Mouse (Mus musculus): ENCODE data around the gene Shank2.

Gene Shank2

DNA sequence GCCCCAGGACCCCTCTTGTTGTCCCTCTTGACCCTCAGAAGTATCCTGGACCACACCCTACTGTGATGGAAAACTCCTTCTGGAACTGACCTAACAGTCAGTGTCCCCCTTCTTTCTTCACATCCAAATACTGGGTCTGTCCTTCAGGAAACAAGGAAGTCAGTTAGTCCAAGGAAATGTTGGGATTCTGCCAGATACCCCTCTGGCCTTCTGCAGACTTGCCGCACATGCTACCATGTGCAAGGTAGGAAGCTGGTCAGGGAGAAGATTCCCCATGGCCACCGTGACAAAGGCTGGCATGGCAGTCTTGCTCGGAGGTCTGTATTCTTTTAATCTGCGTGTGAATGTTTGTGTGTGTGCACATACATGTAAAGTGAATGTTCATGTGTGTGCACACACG lies 337.0 kb downstream of the Shank2 start:
- DNase-seq (ENCODE audit: low read depth), result no peak

DNA sequence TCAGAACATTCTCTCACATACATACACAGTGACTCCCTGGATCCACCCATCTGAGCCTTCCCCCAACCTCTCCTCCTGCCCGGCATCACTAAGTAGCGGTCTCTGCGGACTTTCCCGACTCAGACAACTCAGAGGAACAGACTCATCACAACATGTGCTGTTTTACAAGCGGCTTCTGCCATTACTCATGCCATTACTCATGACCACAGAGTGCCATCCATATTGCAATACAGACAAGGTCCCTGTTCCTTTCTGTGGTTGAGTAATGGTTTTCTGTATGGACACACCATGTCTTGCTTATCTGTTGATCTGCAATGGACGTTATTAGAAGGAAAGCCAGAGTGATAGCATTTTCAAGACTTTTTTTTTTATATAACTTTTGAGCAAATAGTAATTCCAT lies 338.6 kb downstream of the Shank2 start:
- DNase-seq (ENCODE audit: low read depth), result no peak

DNA sequence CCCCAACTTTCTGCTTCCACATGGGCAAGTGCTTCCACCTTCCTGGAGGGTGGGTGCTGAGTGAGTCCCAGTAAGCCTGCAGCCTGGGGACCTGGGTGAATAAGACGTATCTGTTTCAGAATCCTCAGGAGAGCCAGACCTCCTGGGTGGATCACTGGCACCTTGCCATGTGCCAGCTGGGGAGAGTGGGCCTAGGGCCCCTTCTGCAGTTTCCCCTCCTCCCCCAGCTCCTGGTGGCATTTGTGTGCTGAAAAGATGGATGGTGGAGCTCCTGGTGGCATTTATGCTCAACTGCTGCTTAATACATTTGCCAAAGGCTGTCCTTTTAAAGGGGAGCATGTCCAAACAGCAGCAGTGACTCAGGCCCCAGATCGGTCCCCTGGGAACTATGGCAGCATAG lies 364.4 kb downstream of the Shank2 start:
- DNase-seq (ENCODE audit: low read depth), result no peak

DNA sequence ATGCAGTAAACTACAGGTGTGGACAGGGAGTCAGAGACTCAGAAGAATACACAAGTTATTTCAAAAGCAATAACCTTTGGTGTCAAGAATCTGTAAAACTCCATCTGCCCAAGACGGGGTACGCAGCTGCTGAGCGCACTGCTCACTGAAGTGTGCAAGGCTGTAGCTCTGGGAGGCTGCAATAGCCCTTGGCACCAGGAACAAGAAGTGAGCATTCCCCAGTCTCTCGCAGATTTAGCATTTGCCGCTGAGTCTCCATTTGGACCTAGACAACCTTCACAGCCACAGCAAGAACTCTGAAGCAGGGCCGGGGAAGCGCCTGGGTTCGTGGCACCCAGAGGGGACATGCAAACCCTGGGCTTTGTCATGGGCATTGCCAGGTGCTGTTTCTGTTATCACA lies 371.3 kb downstream of the Shank2 start:
- no peak for DNase-seq (ENCODE audit: low read depth)

DNA sequence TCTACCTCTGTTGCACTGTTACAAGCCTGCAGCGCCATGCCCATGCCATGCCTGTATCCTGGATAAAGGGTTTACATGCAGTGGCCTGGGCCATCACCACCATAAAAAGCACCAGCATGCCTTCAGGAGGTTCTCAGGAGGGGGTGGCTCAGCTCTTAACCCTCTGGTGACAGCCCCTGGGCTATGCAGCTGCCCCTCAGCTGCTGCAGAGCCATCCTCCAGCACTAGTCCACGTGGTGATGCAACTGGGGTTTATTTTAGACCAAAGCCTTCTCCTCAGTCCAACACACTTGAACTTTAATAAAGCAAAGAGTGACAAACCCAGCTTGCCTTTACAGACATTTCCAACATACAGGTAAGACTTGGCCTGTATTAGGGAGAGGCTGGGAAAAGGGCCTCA lies 373.8 kb downstream of the Shank2 start:
- DNase-seq (ENCODE audit: low read depth), result no peak

DNA sequence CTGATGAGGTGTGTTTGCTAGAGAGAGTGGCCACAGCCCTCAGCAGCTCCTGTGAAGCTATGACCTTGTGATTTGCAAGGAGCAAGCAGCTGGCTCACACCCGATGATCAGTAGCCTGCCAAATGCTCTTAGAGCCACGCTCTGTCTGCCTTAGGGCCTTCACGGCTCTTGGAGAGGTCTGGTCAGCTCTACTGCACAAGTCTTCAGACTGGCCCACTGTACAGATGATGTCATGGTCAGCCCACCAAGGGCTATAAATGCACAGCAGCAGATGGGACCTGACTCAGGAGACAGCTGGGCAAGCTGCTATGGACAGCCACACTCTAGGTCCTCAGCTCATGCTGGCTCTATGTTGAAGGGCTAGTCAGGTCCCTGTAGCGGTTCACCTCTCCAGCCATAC lies 376.5 kb downstream of the Shank2 start:
- DNase-seq (ENCODE audit: low read depth), result no peak

DNA sequence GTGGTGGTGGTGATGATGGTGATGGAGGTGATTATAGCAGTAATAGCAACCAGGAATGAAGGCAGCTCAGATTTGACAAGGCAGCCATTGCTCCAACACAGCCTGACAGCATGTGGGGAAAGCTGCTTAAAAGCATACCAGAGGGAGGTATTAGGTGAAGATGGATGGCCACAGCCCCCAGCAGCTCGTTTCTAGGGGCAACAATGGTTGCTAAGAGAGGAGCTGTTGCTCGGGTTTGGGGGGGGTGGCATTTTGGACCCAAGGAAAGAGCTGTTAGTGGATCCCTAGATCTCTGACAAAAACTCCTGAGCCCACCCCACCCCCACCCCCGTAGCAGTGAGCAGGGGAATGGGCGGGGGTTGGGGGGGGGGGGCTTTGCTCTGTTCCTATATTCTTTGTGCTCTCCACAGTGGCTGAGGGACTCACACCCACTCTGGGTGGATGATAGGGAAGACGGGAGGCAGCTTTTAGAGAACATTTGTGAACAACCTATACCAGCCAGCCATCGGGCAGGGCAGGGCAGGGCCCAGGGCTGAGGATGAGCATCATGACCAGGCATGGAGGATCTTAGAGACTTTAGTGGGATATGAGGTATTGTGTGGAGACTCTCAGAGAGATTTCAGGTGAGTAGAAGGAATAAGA lies 377.6 kb downstream of the Shank2 start:
- no peak for DNase-seq (ENCODE audit: low read depth)

DNA sequence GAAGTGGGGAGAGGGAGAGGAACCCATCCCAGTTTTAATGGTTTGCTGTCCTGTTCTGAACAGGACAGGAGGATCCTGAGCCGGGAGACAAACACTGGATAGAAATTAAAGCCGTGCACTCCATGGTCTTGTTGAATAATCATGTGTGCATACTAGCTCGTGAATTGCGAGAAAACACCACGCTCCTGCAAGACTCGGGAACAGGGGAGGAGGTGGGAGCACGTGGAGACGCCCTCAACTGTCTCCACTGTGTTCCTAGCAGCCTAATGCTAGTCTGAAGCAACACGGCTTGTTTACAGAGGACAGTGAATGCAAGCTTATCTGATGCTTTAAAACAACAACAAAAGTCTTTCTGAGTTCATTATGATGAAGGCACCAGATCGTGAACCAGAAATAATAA lies 379.9 kb downstream of the Shank2 start:
- no peak for DNase-seq (ENCODE audit: low read depth)

DNA sequence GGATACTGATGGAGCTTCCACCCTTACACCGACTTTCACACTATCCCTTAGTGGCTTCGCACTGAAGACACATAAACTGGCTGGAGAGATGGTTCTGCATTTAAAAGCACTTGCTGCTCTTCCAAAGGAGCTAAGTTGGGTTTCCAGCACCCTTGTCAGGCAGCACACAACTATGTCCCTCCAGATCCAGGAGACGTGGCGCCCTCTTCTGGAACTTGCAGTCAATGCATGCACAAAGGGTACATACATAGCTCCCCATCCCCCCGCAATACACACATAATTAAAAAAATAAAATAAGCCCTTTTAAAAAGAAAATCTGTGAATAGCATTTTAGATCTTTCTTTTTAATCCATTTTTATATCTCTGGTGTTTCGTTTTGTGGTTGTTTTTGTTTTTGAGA lies 385.8 kb downstream of the Shank2 start:
- peak; percentile 3 for DNase-seq (ENCODE audit: low read depth)

DNA sequence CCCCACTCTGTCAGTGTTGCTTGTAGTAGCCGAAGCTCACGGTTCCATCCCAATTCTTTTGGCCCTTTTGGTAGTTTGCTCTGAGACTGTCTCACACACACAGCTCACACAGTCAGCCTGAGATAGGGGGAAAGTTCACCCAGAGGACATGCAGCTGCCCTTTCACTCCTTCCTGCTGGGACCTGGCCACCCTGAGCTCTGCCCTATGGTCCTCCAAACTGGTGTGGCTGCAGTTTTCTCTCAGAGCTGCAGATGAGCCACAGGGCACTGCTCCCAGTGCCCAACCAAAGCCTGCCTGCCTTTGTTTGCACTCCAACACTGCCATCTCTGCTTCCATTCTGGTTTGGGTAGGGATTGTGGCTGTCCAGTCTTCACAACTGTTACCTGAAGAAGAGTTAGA lies 388.0 kb downstream of the Shank2 start:
- no peak for DNase-seq (ENCODE audit: low read depth)

DNA sequence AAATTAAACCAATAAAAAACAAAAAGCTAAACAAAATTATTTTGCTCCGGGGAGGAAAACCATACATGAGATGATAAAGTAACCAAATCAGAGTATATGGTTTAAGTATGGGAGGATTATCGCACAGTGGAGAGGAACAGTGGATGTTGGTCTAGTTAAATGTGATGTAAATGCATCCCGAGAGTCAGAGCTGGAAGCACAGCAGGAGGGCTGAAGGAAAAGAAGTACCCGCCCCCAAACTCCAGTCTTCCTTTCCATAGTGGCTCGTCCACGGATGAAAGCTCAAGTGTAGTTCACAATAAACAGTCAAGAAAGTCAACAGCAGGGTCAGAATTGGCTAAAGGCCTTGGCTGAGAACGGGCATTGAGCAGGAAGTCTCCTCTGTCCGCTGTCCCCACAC lies 388.9 kb downstream of the Shank2 start:
- no peak for DNase-seq (ENCODE audit: low read depth)

DNA sequence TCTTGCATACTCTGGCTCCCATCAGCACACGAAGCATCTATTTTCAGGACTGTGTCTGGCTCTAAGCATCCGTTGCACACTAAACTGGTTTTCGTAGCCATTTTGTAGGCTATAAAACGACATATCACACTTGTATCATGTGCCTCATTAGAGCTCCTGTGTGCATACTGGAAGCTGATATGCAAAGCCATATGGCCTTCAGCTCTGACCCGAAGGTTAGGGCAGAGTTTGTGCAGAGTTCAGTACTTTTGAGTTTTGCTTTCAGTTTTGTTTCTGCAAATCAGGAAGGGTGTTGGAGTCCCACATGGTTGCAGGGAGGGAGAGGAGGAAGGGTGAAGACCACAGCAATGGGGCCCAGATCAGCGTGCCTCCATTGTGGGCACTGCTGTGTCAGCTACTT lies 390.0 kb downstream of the Shank2 start:
- DNase-seq (ENCODE audit: low read depth), result no peak

DNA sequence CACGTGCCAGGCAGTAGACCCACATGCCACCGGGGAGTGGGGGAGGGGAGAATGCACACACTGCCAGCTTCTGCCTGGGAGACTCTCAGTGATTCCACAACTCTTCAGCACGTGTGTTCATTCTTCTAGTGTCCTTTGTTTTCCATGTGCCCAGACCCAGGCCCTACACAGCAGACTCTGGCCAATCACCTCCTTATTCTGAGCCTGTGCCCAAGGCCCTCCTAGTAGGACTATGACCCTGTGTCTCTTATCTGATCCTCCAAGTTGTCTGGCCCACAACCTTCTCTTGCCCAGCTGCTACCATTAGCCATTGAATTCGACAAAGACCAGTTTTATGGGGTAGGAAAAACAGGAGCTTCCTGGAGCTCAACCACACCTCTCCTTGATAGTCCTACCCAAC lies 400.8 kb downstream of the Shank2 start:
- no peak for DNase-seq (ENCODE audit: low read depth)

DNA sequence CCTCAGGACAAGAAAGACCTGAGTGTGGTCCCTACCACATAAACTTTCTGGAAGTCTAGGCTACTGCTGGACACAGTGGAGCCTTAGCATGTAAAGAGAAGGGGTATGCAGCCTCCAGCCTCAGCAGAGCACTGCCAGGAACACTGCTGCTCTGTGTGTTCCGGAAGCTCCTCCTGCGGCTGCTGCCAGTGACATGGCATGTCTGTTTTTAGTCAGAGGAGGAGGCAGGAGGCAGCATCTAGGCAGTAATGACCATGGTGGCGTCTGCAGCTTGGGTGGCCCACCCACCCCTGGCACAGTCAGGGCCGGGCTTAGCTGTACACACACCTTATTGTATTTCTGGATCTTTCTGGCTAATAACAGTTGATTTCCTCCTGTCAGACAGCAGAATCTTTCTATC lies 405.9 kb downstream of the Shank2 start:
- DNase-seq (ENCODE audit: low read depth), result no peak

DNA sequence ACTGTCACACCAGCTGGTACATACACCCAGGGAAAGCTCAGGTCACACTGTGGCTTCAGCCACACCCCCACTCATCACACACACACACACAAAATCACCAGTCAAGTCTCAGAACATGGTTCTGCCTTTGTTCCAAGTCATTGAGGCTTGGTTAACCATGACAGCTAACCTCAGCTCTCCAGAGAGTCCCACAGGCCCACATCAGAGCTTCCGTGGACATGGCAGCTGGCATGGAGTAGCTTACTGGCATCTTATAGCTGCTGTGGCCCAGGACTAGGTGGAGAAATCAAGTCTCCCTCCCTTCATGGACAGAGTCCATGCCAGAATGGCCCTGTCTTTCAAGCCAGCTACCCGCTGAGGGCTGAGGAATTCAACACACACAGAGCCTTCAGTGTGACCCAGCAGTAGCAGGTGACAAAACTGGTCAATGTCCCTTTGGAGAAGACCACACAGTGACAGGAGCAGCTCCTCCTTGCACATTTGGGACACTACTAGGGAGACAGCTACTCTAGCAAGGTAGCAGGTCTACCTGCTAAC lies 406.8 kb downstream of the Shank2 start:
- DNase-seq (ENCODE audit: low read depth), result no peak

DNA sequence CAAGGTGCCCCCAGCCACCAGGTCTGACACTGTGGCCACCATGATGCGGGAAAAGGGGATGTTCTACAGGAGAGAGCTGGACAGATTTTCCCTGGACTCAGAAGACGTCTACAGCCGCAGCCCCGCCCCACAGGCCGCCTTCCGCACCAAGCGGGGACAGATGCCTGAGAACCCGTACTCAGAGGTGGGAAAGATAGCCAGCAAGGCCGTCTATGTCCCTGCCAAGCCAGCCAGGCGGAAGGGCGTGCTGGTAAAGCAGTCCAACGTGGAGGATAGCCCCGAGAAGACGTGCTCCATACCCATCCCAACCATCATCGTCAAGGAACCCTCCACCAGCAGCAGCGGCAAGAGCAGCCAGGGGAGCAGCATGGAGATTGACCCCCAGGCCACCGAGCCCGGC lies 408.0 kb downstream of the Shank2 start:
- DNase-seq (ENCODE audit: low read depth), result no peak

DNA sequence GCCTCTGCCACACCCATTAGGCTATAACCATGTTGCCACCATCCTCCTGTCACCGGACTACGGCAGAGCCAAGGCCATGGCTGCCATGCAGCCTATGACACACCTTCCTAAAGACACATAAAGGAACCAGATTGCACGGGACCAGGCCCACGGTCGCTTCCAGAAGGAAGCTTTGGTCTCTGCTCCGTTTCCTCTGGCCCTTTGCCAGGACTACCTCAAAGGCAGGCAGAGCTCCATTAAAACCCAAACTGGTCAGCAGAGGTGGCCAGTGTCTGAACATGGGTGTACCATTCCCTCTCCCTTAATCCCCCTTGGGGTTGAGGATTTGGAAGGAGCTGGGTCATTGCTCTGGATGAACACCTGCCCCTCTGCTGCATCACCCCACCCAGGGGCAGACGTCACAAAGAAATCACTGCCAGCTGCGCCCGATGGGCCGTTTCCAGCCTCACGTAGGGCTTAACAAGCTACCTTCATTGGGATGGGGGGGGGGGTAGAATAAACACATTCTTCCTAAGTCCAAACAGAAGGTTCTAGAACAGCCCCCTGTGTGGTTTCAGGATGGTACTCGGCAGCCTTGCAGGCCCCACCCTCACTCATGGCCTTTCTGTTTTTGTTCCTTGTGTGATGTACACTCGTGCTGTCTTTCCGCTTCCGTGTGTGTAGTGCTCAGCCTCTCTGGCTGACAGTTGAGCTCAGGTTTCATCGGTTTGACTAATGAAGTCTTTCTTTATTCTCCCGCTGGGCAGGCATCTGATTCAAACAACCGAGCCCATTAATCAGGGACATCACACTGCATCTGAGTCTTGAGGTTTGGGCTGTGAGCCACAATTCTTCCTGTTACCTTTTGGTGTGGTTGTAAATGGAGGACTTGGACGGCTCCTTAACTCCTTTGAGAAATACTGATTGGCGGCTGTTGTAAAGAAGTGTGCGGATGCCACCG lies 410.5 kb downstream of the Shank2 start:
- DNase-seq (ENCODE audit: low read depth), result no peak

DNA sequence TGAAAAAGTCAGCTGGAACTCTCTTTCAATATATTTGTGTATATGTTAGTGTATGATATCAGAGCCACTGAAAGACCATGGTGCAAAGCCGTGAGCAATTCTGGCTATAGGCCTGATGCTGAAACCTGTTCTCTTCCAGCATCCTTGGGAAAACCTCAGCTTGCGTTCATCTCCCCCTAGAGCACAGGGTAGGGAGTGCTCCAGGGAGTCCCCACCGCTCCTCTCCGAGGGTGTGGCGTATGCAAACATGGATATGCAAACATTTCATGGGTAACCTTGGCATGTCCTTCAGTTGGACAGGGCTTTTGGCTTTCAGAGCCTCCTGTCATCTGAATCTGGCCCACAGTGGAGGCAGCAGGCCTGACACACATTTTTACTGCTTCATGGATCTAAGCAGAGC lies 412.9 kb downstream of the Shank2 start:
- DNase-seq (ENCODE audit: low read depth), result no peak

DNA sequence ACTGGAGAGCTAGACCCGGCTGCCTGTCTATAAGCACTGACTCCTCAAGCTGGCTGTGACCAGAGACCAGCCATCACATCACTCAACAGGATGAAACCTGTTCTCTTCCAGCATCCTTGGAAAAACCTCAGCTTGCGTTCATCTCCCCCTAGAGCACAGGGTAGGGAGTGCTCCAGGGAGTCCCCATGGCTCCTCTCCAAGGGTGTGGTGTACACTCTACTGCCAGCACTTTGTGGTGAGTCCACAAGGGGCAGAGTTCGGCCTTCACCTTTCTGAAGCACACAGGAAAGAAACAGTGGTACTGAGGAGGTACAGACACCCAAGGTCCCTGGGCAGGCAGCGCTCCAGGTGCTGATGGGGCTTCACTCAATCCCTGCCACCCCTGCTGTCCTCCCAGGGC lies 414.1 kb downstream of the Shank2 start:
- DNase-seq (ENCODE audit: low read depth), result no peak

DNA sequence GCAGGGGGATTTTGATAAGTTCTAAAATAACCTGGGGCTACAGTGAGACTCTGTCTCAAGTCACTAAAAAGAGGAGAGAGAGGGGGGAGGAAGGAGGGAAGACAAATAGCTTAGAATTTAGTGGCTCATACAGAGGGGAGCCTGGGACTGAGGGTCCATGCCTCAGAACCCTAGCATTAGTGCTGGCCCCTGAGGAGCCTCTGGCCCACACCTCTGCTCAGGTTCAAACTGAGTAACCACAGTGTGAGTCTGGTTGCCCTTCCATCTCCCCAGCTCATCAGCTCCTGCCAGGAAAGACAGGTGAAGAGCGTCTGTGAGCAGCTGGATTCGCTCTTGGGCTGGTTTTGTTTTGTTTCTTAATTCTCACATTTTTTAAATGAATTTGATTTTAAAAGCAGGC lies 415.5 kb downstream of the Shank2 start:
- DNase-seq (ENCODE audit: low read depth), result no peak

DNA sequence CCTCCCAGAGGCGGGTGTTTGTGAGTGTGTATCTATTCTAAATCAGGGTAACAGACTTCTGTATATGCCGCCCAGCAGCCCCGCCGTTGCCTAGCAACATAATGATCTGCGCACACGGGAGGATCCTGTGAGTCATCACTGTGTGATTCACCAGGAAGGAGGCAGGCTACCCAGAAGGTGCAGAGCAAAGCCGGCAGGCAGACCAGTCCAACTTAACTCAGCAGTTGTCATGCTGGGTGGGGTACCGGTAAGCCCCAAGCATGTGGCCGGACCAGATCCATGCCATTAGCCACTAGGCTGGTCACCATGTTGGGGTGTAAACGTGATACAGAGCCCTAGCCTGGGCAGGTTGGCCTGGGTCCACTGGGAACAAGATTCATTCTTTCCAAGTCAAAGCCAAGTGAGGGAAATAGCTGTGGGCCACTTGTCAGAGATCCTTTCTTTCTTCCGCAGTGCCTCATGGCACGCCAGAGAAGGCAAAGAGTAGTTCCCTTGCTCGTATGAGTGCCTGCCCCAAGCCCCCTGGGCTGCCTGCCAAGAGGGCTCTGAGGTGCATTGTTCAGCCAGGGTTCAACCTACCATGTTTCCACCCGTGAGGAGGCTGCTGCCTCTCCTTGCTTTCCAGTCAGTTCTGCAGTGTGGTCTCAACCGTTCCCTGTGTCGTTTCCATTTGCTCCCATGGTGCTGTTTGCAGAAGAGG lies 416.1 kb downstream of the Shank2 start:
- DNase-seq (ENCODE audit: low read depth), result peak; percentile 73

DNA sequence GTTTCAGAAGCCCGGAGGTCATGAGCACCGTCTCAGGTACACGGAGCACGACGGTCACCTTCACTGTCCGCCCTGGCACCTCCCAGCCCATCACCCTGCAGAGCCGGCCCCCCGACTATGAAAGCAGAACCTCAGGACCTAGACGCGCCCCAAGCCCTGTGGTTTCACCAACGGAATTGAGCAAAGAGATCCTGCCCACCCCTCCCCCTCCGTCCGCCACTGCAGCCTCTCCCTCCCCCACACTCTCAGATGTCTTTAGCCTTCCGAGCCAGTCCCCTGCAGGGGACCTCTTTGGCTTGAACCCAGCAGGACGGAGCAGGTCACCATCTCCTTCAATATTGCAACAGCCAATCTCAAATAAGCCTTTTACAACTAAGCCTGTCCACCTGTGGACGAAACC lies 418.8 kb downstream of the Shank2 start:
- DNase-seq (ENCODE audit: low read depth), result no peak

DNA sequence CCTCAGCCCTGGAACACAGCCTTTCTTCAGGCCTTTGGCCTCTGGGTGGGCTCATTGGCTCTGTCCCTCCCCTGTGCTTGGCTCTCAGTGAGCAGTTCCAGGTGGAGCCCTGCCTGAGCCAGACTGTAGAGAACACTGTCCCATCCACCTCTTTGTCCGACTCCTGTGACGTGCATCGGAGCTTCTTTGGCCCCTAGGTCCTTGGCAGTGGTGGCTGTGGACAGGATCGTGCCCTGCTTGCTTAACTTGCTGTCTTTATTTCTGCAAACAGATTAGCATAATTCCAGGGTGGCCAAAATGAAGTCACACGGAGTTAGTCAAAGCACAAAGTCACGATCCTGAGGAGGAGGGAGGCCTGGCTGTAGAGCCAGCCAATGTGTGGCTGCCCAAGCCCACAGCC lies 419.8 kb downstream of the Shank2 start:
- no peak for DNase-seq (ENCODE audit: low read depth)

Measured in induced T-regulatory cell, adult 2 months (primary cell).